Mouse (Mus musculus) lung, adult 2 months (tissue): ENCODE results near the gene AL607142.1. TPM values are rescaled to one million over a fixed set of nuclear protein-coding genes. Genes with fewer than 3 reads are reported as not detected.

Experiments used
- DNase-seq: peaks from one replicate; pipeline ENCODE4 v3.0.0; 2022
- H3K4me1 ChIP-seq: fragments of 200-500 bp; 2 replicates; pipeline ENCODE4 v1.6.1; 2011; ENCODE audit warnings: low read length; ENCODE audit not compliant: control insufficient read depth, insufficient read depth
- H3K4me3 ChIP-seq: fragments of 200-500 bp; replicated peaks from 2 replicates; pipeline ENCODE3; 2011; ENCODE audit warnings: low read depth, mild to moderate bottlenecking, control low read depth, low read length; ENCODE audit errors: extremely low read depth
- CTCF ChIP-seq: fragments of 200-500 bp; IDR thresholded peaks from 2 replicates; pipeline ENCODE4 v1.5.1; 2011; ENCODE audit warnings: mild to moderate bottlenecking, low read length, control low read depth; ENCODE audit not compliant: insufficient read depth
- POLR2A ChIP-seq: fragments of 200-500 bp; IDR thresholded peaks from 2 replicates; pipeline ENCODE4 v1.6.1; 2011; ENCODE audit warnings: low read depth, mild to moderate bottlenecking, control low read depth, low read length, borderline replicate concordance; ENCODE audit errors: extremely low read depth
- WGBS: fragments of 180-500 bp; shearing (Covaris S2); methylation state at CpG from one replicate; pipeline ENCODE4 v1.1.7; 2018; 5-methylcytosine and 5-hydroxymethylcytosine counted together
- polyA plus RNA-seq: library from polyadenylated mRNA; depleted of rRNA; stranded (reverse); fragments of >200 nt; gene quantifications from 2 replicates; pipeline ENCODE4 v1.2.3, GENCODE M21; 2012

AL607142.1 gene
- polyA plus RNA-seq, 1 experiment: not detected

GRCm38 (mm10) chr4:120053026-120054005, 11.5 kb upstream of the AL607142.1 start:
- no peak overlapping the region for H3K4me3 ChIP-seq
- TF ChIP-seq POLR2A: no peak
- no peak for TF ChIP-seq CTCF
- no peak for DNase-seq
- H3K4me1 ChIP-seq: no peaks in the 10 kb centered on the region
- 74% methylated on average over 11 of the region's 11 CpGs for WGBS

GRCm38 (mm10) chr4:120054145-120054544, 10.7 kb upstream of the AL607142.1 start:
- no peak overlapping the region for H3K4me3 ChIP-seq
- no peaks in the 10 kb centered on the region for H3K4me1 ChIP-seq
- 60% methylated on average over 9 of the region's 9 CpGs for WGBS
- TF ChIP-seq CTCF: no peak
- TF ChIP-seq POLR2A: no peak
- no peak for DNase-seq

- no peak for TF ChIP-seq POLR2A
- no peak for TF ChIP-seq CTCF
- WGBS: 91% methylated on average over 9 of the region's 9 CpGs
- no peak for DNase-seq
- no peak overlapping the region for H3K4me3 ChIP-seq
- H3K4me1 ChIP-seq: no peaks in the 10 kb centered on the region
Observed at GRCm38 (mm10) chr4:120056451-120056850, 8.3 kb upstream of the AL607142.1 start.

GRCm38 (mm10) chr4:120057529-120057928, 7.3 kb upstream of the AL607142.1 start:
- TF ChIP-seq POLR2A: no peak
- TF ChIP-seq CTCF: no peak
- 77% methylated on average over 8 of the region's 8 CpGs for WGBS
- no peak for DNase-seq

GRCm38 (mm10) chr4:120058157-120058556, 6.6 kb upstream of the AL607142.1 start:
- H3K4me3 ChIP-seq: no peak overlapping the region
- TF ChIP-seq CTCF (no peak), POLR2A (no peak)
- H3K4me1 ChIP-seq: no peaks in the 10 kb centered on the region
- WGBS: 88% methylated on average over 3 of the region's 3 CpGs
- DNase-seq: no peak

More at GRCm38 (mm10) chr4:120057529-120057928, 7.3 kb upstream of the AL607142.1 start:
- H3K4me3 ChIP-seq: no peak overlapping the region
- no peaks in the 10 kb centered on the region for H3K4me1 ChIP-seq

GRCm38 (mm10) chr4:120058794-120059193, 6.0 kb upstream of the AL607142.1 start:
- 58% methylated on average over 10 of the region's 10 CpGs for WGBS

GRCm38 (mm10) chr4:120061727-120062126, 3.1 kb upstream of the AL607142.1 start:
- H3K4me1 ChIP-seq: no peaks in the 10 kb centered on the region
- TF ChIP-seq POLR2A (no peak), CTCF (no peak)
- no peak overlapping the region for H3K4me3 ChIP-seq
- no peak for DNase-seq
- 78% methylated on average over 6 of the region's 6 CpGs for WGBS

More at GRCm38 (mm10) chr4:120058794-120059193, 6.0 kb upstream of the AL607142.1 start:
- no peaks in the 10 kb centered on the region for H3K4me1 ChIP-seq
- DNase-seq: no peak
- TF ChIP-seq POLR2A (no peak), CTCF (no peak)
- no peak overlapping the region for H3K4me3 ChIP-seq

GRCm38 (mm10) chr4:120062198-120062597, 2.6 kb upstream of the AL607142.1 start:
- 70% methylated on average over 6 of the region's 6 CpGs for WGBS
- Histone ChIP-seq H3K4me3 (no peak overlapping the region), H3K4me1 (no peaks in the 10 kb centered on the region)
- TF ChIP-seq CTCF (no peak), POLR2A (no peak)
- no peak for DNase-seq

- 90% methylated on average over 11 of the region's 11 CpGs for WGBS
- Histone ChIP-seq H3K4me1 (no peaks in the 10 kb centered on the region), H3K4me3 (no peak overlapping the region)
- no peak for TF ChIP-seq CTCF
- TF ChIP-seq POLR2A: no peak
- no peak for DNase-seq
Observed at GRCm38 (mm10) chr4:120062754-120063153, 2.0 kb upstream of the AL607142.1 start.

- H3K4me3 ChIP-seq: no peak overlapping the region
- no peaks in the 10 kb centered on the region for H3K4me1 ChIP-seq
- WGBS: 88% methylated on average over 20 of the region's 20 CpGs
- DNase-seq: no peak
- TF ChIP-seq CTCF (no peak), POLR2A (no peak)
Observed at GRCm38 (mm10) chr4:120063353-120064124, 1.3 kb upstream of the AL607142.1 start.
